Mouse (Mus musculus) kidney, postnatal 0 days (tissue): Measurements from ENCODE around the gene Stk11. TPM values are rescaled to one million over a fixed set of nuclear protein-coding genes. Genes with fewer than 3 reads are reported as not detected.

Source experiments
- ATAC-seq: fragments of 200-750 bp; cut with Nextera tagmentation; replicated peaks from 2 replicates; pipeline ENCODE4 v1.8.0; 2017; ENCODE audit warnings: low read depth, moderate number of reproducible peaks, moderate TSS enrichment, moderate library complexity; ENCODE audit not compliant: low FRiP score
- DNase-seq: peaks from one replicate; pipeline ENCODE4 v3.0.0-alpha.2; 2016; ENCODE audit warnings: low spot score
- H3K27ac ChIP-seq: fragments of 300-500 bp; sonication (generic); 2 replicates; pipeline ENCODE4 v1.5.1; 2014; ENCODE audit warnings: mild to moderate bottlenecking
- H3K27me3 ChIP-seq: fragments of 300-500 bp; sonication (generic); 2 replicates; pipeline ENCODE4 v1.6.1; 2014; ENCODE audit warnings: low read length, mixed read lengths; ENCODE audit not compliant: insufficient read depth
- H3K36me3 ChIP-seq: fragments of 300-500 bp; sonication (generic); 2 replicates; pipeline ENCODE4 v1.6.1; 2014; ENCODE audit warnings: low read length, mixed read lengths; ENCODE audit not compliant: insufficient read depth
- H3K4me1 ChIP-seq: fragments of 300-500 bp; sonication (generic); replicated peaks from 2 replicates; pipeline ENCODE4 v1.6.1; 2014; ENCODE audit warnings: antibody characterized with exemption, low read length, mixed read lengths; ENCODE audit not compliant: insufficient read depth
- H3K4me2 ChIP-seq: fragments of 300-500 bp; sonication (generic); 2 replicates; pipeline ENCODE4 v1.6.1; 2014; ENCODE audit warnings: mild to moderate bottlenecking, low read length, moderate library complexity, mixed read lengths
- H3K4me3 ChIP-seq: fragments of 300-500 bp; sonication (generic); replicated peaks from 2 replicates; pipeline ENCODE4 v1.5.1; 2014; ENCODE audit warnings: low read depth, low read length
- H3K9ac ChIP-seq: fragments of 300-500 bp; sonication (generic); 2 replicates; pipeline ENCODE4 v1.6.1; 2014; ENCODE audit warnings: low read depth, low read length
- H3K9me3 ChIP-seq: fragments of 300-500 bp; sonication (generic); replicated peaks from 2 replicates; pipeline ENCODE4 v1.6.1; 2016; ENCODE audit warnings: low read length, inconsistent platforms, mixed read lengths
- CTCF ChIP-seq: IDR thresholded peaks from 2 replicates; pipeline ENCODE4 v1.5.1; 2016; ENCODE audit warnings: antibody characterized with exemption, low read depth, mild to moderate bottlenecking, moderate library complexity
- WGBS: fragments of 180-500 bp; shearing (Covaris S2); extraction: QIAGEN DNeasy Blood & Tissue Kit; methylation state at CpG from one replicate; pipeline ENCODE4 v1.1.7; 2014; 5-methylcytosine and 5-hydroxymethylcytosine counted together
- polyA plus RNA-seq: library from polyadenylated mRNA; unstranded; fragments of >200 nt; fragmentation: Nextera tagmentation; extraction: Ambion mirVana; gene quantifications from 2 replicates; pipeline ENCODE4 v1.2.1, GENCODE M21; 2015

The Stk11 gene
- polyA plus RNA-seq: 14.2 and 15.1 TPM in 2 replicates

- Histone ChIP-seq H3K4me2 (peak within 1 kb of the TSS; percentile 92), H3K9me3 (no peaks in the 10 kb centered on the region), H3K4me1 (peaks cover 21% of the 10 kb centered on the region; the same call in 1 of the 2 replicates), H3K4me3 (peak within 1 kb of the TSS; percentile 94), H3K9ac (peak within 1 kb of the TSS; percentile 97), H3K27me3 (no peaks in the 10 kb centered on the region), H3K36me3 (no peaks in the 10 kb centered on the region), H3K27ac (peak within 1 kb of the TSS; percentile 92)
- peak; percentile 53 for TF ChIP-seq CTCF
- ATAC-seq: peak; percentile 97
- peak; percentile 100 for DNase-seq
- under 1% methylated on average over 70 of the region's 70 CpGs for WGBS
Measured at GRCm38 (mm10) chr10:80115290-80115943, at the start of gene Stk11. TSS of gene Stk11 (plus strand) at chr10:80115803.

GRCm38 (mm10) chr10:80069251-80069650, 46.4 kb upstream of the Stk11 start:
- ATAC-seq (no peak), DNase-seq (no peak)
- Histone ChIP-seq H3K4me2 (no peak overlapping the region), H3K4me3 (no peak overlapping the region), H3K9ac (no peak overlapping the region), H3K4me1 (peaks cover 16% of the 10 kb centered on the region), H3K27me3 (no peaks in the 10 kb centered on the region), H3K36me3 (peaks cover 6% of the 10 kb centered on the region; the same call in 1 of the 2 replicates), H3K27ac (no peak overlapping the region), H3K9me3 (no peaks in the 10 kb centered on the region)
- TF ChIP-seq CTCF: no peak
- WGBS: 87% methylated on average over 6 of the region's 7 CpGs

GRCm38 (mm10) chr10:80069948-80070450, 45.6 kb upstream of the Stk11 start:
- peaks cover 16% of the 10 kb centered on the region for H3K4me1 ChIP-seq
- H3K27ac ChIP-seq: no peak overlapping the region
- ATAC-seq: no peak
- no peak overlapping the region for H3K9ac ChIP-seq
- H3K27me3 ChIP-seq: no peaks in the 10 kb centered on the region
- H3K4me3 ChIP-seq: no peak overlapping the region
- 87% methylated on average over 4 of the region's 4 CpGs for WGBS
- no peak for DNase-seq
- TF ChIP-seq CTCF: no peak
- H3K9me3 ChIP-seq: no peaks in the 10 kb centered on the region
- peaks cover 4% of the 10 kb centered on the region; the same call in 1 of the 2 replicates for H3K36me3 ChIP-seq
- H3K4me2 ChIP-seq: no peak overlapping the region

GRCm38 (mm10) chr10:80070837-80071515, 44.6 kb upstream of the Stk11 start:
- Histone ChIP-seq H3K9ac (no peak overlapping the region), H3K4me2 (no peak overlapping the region), H3K4me3 (no peak overlapping the region), H3K9me3 (no peaks in the 10 kb centered on the region), H3K36me3 (no peaks in the 10 kb centered on the region; the same call in 1 of the 2 replicates), H3K27me3 (no peaks in the 10 kb centered on the region), H3K27ac (peak overlapping the region; percentile 86), H3K4me1 (peaks cover 21% of the 10 kb centered on the region)
- TF ChIP-seq CTCF: no peak
- peak; percentile 76 for ATAC-seq
- peak; percentile 83 for DNase-seq
- WGBS: 39% methylated on average over 9 of the region's 9 CpGs

GRCm38 (mm10) chr10:80071516-80071900, 44.1 kb upstream of the Stk11 start:
- TF ChIP-seq CTCF: no peak
- Histone ChIP-seq H3K27me3 (no peaks in the 10 kb centered on the region), H3K9ac (no peak overlapping the region), H3K27ac (peak overlapping the region; percentile 86), H3K9me3 (no peaks in the 10 kb centered on the region), H3K4me3 (no peak overlapping the region), H3K4me1 (peaks cover 23% of the 10 kb centered on the region), H3K36me3 (no peaks in the 10 kb centered on the region; the same call in 1 of the 2 replicates), H3K4me2 (no peak overlapping the region)
- 46% methylated on average over 3 of the region's 3 CpGs for whole genome bisulfite sequencing
- no peak for DNase-seq
- ATAC-seq: peak; percentile 22; the same call in 1 of the 2 replicates
